Mouse (Mus musculus) kidney, postnatal 0 days (tissue): ENCODE measurements at regions not wholly inside any gene's neighbourhood (a gene's known extent, or its start where the extent isn't known, plus 50 kb on each side); places are given as distances from the start of the nearest gene placed in this dataset.

Source experiments
- ATAC-seq: fragments of 200-750 bp; cut with Nextera tagmentation; replicated peaks from 2 replicates; pipeline ENCODE4 v1.8.0; 2017; ENCODE audit warnings: low read depth, moderate number of reproducible peaks, moderate TSS enrichment, moderate library complexity; ENCODE audit not compliant: low FRiP score
- DNase-seq: peaks from one replicate; pipeline ENCODE4 v3.0.0-alpha.2; 2016; ENCODE audit warnings: low spot score
- H3K27ac ChIP-seq: fragments of 300-500 bp; sonication (generic); 2 replicates; pipeline ENCODE4 v1.5.1; 2014; ENCODE audit warnings: mild to moderate bottlenecking
- H3K27me3 ChIP-seq: fragments of 300-500 bp; sonication (generic); 2 replicates; pipeline ENCODE4 v1.6.1; 2014; ENCODE audit warnings: low read length, mixed read lengths; ENCODE audit not compliant: insufficient read depth
- H3K36me3 ChIP-seq: fragments of 300-500 bp; sonication (generic); 2 replicates; pipeline ENCODE4 v1.6.1; 2014; ENCODE audit warnings: low read length, mixed read lengths; ENCODE audit not compliant: insufficient read depth
- H3K4me1 ChIP-seq: fragments of 300-500 bp; sonication (generic); replicated peaks from 2 replicates; pipeline ENCODE4 v1.6.1; 2014; ENCODE audit warnings: antibody characterized with exemption, low read length, mixed read lengths; ENCODE audit not compliant: insufficient read depth
- H3K4me2 ChIP-seq: fragments of 300-500 bp; sonication (generic); 2 replicates; pipeline ENCODE4 v1.6.1; 2014; ENCODE audit warnings: mild to moderate bottlenecking, low read length, moderate library complexity, mixed read lengths
- H3K4me3 ChIP-seq: fragments of 300-500 bp; sonication (generic); replicated peaks from 2 replicates; pipeline ENCODE4 v1.5.1; 2014; ENCODE audit warnings: low read depth, low read length
- H3K9ac ChIP-seq: fragments of 300-500 bp; sonication (generic); 2 replicates; pipeline ENCODE4 v1.6.1; 2014; ENCODE audit warnings: low read depth, low read length
- H3K9me3 ChIP-seq: fragments of 300-500 bp; sonication (generic); replicated peaks from 2 replicates; pipeline ENCODE4 v1.6.1; 2016; ENCODE audit warnings: low read length, inconsistent platforms, mixed read lengths
- CTCF ChIP-seq: IDR thresholded peaks from 2 replicates; pipeline ENCODE4 v1.5.1; 2016; ENCODE audit warnings: antibody characterized with exemption, low read depth, mild to moderate bottlenecking, moderate library complexity
- WGBS: fragments of 180-500 bp; shearing (Covaris S2); extraction: QIAGEN DNeasy Blood & Tissue Kit; methylation state at CpG from one replicate; pipeline ENCODE4 v1.1.7; 2014; 5-methylcytosine and 5-hydroxymethylcytosine counted together

DNA sequence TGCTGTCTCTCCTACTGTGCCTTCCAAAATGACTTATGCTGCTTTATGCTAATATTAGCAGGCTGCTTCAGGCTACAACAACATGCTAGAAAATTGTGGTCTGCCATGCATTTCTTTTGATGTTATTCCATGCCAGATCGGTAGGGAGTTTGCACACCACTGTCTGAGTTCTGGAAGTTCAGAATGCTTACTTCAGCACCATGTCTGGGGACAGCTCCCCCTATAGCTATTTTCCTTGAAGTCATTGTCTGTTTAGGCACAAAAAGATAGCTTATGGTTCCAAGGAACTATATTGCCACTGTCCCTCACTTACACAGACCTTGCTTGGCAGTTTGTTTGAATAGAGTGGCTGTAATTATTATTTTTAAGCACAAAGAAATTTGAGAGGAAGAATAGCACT lies 666.8 kb upstream of the Klhl29 start:
- Histone ChIP-seq H3K27me3 (no peaks in the 10 kb centered on the region), H3K9ac (no peak overlapping the region), H3K9me3 (no peaks in the 10 kb centered on the region), H3K4me1 (no peaks in the 10 kb centered on the region), H3K4me2 (no peak overlapping the region), H3K27ac (no peak overlapping the region), H3K4me3 (no peak overlapping the region), H3K36me3 (no peaks in the 10 kb centered on the region)
- ATAC-seq (no peak), DNase-seq (peak; percentile 48)
- 15% methylated on average over 1 of the region's 1 CpGs for WGBS
- TF ChIP-seq CTCF = peak; percentile 33; the same call in 1 of the 2 replicates

DNA sequence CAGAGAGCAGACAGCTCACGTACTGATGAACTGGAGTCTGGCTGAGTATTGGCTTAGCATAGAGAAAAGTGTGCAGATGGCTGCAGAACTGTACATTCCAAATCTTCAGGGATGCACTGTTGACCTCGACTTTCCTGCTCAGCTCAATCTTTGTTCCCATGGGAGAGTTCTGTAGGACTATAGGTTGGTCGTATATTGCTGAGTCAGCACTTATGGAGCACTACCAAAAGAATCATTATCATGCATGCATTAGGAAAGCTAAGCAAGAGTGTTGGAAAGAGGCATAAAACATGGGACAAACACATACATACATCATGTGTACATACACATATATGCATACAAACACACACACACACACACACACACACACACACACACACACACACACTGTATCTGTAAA lies 648.6 kb upstream of the Klhl29 start:
- Histone ChIP-seq H3K4me3 (no peak overlapping the region), H3K4me1 (no peaks in the 10 kb centered on the region), H3K4me2 (no peak overlapping the region), H3K9me3 (no peaks in the 10 kb centered on the region), H3K36me3 (no peaks in the 10 kb centered on the region), H3K27me3 (no peaks in the 10 kb centered on the region), H3K27ac (no peak overlapping the region), H3K9ac (no peak overlapping the region)
- DNase-seq = no peak
- WGBS = 73% methylated on average over 3 of the region's 3 CpGs
- no peak for ATAC-seq
- TF ChIP-seq CTCF = no peak

DNA sequence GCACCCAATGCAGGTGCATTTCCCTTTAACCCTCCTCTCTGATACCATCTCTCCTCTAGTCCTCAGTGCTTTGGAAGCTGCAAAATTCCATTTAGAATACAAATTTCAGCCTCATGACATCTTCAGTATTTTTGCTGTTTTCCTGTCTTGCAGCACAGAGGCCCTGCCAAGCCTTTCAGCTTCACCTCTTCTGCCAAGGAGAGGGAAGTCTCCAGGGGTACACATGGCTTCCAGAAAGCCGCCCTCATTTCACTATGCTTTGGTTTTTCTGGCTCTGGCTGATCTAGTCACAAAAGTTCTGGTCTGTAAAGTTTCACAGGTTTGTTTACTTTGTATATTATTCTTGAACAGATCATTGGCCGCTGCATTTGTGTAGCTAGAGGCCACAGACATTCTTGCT lies 647.0 kb upstream of the Klhl29 start:
- H3K27me3 ChIP-seq = no peaks in the 10 kb centered on the region
- no peak for TF ChIP-seq CTCF
- no peaks in the 10 kb centered on the region for H3K9me3 ChIP-seq
- no peak overlapping the region for H3K4me3 ChIP-seq
- H3K9ac ChIP-seq = no peak overlapping the region
- DNase-seq = no peak
- H3K36me3 ChIP-seq = no peaks in the 10 kb centered on the region
- WGBS = 67% methylated on average over 2 of the region's 2 CpGs
- H3K4me2 ChIP-seq = no peak overlapping the region
- H3K4me1 ChIP-seq = no peaks in the 10 kb centered on the region
- no peak for ATAC-seq
- H3K27ac ChIP-seq = no peak overlapping the region

DNA sequence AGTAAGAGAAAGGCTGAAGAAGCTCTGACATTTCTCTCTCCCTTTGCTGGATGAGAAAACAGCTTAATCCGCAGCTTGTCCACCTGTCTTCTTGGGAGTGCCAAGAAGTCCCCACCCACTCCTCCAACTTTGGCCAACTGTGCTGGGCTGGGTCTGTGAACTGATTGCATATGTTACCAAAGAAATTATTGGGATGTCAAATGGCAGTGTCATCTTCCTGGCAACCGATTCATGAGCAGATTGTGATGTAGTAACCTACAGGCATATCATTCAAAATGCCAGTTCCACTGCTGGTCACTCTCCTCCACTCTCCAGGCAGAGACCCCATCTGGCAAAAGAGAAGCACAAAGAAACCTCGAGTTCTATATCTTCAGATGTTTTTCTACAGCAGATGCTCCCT lies 625.5 kb upstream of the Klhl29 start:
- Histone ChIP-seq H3K9me3 (no peaks in the 10 kb centered on the region), H3K27ac (no peak overlapping the region), H3K9ac (no peak overlapping the region), H3K27me3 (no peaks in the 10 kb centered on the region), H3K4me1 (no peaks in the 10 kb centered on the region), H3K4me3 (no peak overlapping the region), H3K36me3 (no peaks in the 10 kb centered on the region), H3K4me2 (no peak overlapping the region)
- no peak for TF ChIP-seq CTCF
- ATAC-seq (no peak), DNase-seq (no peak)
- WGBS = 79% methylated on average over 3 of the region's 3 CpGs

DNA sequence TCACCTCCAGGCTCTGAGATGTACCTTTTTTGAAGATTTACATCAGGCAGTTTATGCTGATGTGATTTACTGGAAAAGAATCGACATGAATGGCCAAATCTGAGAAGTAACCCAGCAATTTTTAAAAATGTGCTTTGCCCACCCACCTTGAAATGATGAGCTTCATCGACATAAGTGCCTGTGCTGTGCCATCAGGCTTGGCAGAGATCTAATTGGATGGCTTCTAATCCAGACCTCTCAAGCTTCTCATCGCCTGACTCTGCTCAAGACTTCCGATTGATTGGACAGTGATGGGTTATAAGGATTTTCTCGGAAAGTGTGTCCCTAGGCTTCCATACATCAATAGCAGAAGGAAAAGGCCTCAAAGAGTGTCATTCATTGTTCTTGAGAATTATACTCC lies 621.9 kb upstream of the Klhl29 start:
- no peak overlapping the region for H3K4me3 ChIP-seq
- ATAC-seq (no peak), DNase-seq (no peak)
- TF ChIP-seq CTCF = no peak
- H3K27me3 ChIP-seq = no peaks in the 10 kb centered on the region
- no peak overlapping the region for H3K9ac ChIP-seq
- H3K27ac ChIP-seq = no peak overlapping the region
- no peaks in the 10 kb centered on the region for H3K36me3 ChIP-seq
- H3K4me2 ChIP-seq = no peak overlapping the region
- H3K4me1 ChIP-seq = no peaks in the 10 kb centered on the region
- WGBS = 85% methylated on average over 5 of the region's 5 CpGs
- H3K9me3 ChIP-seq = no peaks in the 10 kb centered on the region

DNA sequence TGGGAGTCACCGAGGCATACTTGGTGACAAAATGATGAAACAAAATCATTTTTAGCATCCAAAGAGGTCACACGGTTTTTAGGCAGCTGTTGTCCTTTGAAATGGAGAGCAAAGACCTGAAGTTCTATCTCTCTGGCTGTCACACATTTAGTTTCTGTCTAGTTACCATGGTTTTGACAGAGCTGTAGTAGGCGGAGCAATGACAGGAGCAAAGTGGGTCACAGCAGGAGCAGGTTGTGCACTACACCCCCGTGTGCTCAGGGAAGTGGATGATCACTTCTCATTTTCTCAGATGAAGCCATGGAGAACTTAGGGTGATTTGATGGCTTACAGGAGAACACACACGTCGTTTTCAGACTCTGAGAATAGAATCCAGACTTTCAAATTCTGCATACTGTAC lies 621.2 kb upstream of the Klhl29 start:
- Histone ChIP-seq H3K36me3 (no peaks in the 10 kb centered on the region), H3K27me3 (no peaks in the 10 kb centered on the region), H3K27ac (no peak overlapping the region), H3K9me3 (no peaks in the 10 kb centered on the region), H3K4me1 (no peaks in the 10 kb centered on the region), H3K9ac (no peak overlapping the region), H3K4me2 (no peak overlapping the region), H3K4me3 (no peak overlapping the region)
- 70% methylated on average over 6 of the region's 6 CpGs for WGBS
- ATAC-seq (no peak), DNase-seq (no peak)
- no peak for TF ChIP-seq CTCF

GRCm38 (mm10) chr12:5983937-5984610 lies 608.6 kb upstream of the Klhl29 start:
- no peak overlapping the region for H3K4me3 ChIP-seq
- no peak overlapping the region for H3K9ac ChIP-seq
- H3K4me1 ChIP-seq = no peaks in the 10 kb centered on the region
- H3K4me2 ChIP-seq = no peak overlapping the region
- H3K9me3 ChIP-seq = no peaks in the 10 kb centered on the region
- WGBS = 27% methylated on average over 13 of the region's 13 CpGs
- ATAC-seq (no peak), DNase-seq (peak; percentile 43)
- H3K27ac ChIP-seq = no peak overlapping the region
- no peaks in the 10 kb centered on the region for H3K27me3 ChIP-seq
- no peaks in the 10 kb centered on the region for H3K36me3 ChIP-seq
- TF ChIP-seq CTCF = no peak
